Mouse (Mus musculus): ENCODE results near the gene P3h1. TPM values are rescaled to one million over a fixed set of nuclear protein-coding genes. Genes with fewer than 3 reads are reported as not detected.
A peak's percentile ranks its signal among the peaks of the same experiment; 100 is the strongest.

P3h1 gene
- polyA plus RNA-seq, 1 experiment from 2014 or later: 42.0 TPM

DNA sequence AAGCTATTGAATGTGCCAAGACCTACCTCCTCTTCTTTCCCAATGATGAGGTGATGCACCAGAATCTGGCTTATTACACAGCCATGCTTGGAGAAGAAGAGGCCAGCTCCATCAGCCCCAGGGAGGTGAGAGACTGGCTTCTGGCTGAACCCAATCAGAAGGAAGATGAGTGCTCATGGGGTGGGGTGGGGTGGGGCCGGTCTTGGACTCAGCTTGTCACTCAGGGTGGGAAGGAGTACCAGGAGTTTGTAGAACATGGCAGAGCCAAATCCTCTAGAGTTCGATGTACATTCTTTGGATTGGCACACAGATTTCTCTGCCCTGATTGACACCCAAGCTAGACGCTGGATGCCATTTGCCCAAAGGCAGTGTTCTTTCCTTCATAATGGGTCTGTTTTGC, 5.9 kb downstream of the P3h1 start:
- Histone ChIP-seq H3K4me2 (ENCODE audit: low read length) (no peak overlapping the region), H3K36me3 (ENCODE audit: control insufficient read depth, insufficient read depth, low read length) (peaks cover 64% of the 10 kb centered on the region), H3K4me1 (ENCODE audit: control insufficient read depth in 2 of 2, insufficient read depth in 2 of 2, low read length in 2 of 2) (peaks cover 0 to 9% of the 10 kb centered on the region in 2 experiments; a peak in 1 of 4 replicates), H3K27me3 (ENCODE audit: control insufficient read depth, insufficient read depth, low read length) (no peaks in the 10 kb centered on the region), H3K4me3 (ENCODE audit: control insufficient read depth in 1 of 2, insufficient read depth in 1 of 2, low read depth in 1 of 2, low read length in 2 of 2) (no peak overlapping the region), H3K9me3 (ENCODE audit: control insufficient read depth, low read length) (no peaks in the 10 kb centered on the region), H3K27ac (replicated peaks in 1 of 2; ENCODE audit: control insufficient read depth in 1 of 2, insufficient read depth in 1 of 2, low read depth in 2 of 2, low read length in 2 of 2) (no peak overlapping the region), H3K9ac (ENCODE audit: low read length) (no peak overlapping the region)
- no peak for ATAC-seq (ENCODE audit: insufficient number of reproducible peaks, insufficient read depth, low FRiP score, low read depth)
- WGBS: 59% methylated on average over 3 of the region's 3 CpGs

DNA sequence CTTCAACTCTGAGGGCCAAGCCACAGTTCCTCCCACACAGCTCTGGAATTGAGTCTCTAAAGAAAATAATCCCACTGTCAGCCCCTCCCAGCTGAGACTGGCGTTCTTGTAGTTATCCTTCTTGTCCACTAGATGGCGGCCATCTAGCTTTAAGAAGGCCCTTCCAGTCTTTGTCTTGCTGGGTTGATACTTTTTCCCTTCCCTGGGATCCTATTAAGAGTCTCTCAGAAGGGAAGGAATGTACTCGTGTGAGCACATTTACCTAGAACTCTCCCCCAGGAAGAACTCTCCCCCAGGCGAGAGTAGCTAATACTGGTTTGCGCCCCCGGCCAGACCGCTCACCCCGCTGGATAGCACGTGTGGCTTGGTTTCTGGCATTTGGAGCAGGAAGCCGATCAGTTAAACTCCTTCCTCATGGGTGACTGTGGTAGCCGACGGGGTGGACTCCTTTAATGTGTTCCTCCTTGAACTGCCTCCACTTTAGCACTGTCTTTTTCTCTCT, 6.5 kb downstream of the P3h1 start:
- ATAC-seq (ENCODE audit: insufficient number of reproducible peaks, insufficient read depth, low FRiP score, low read depth): no peak
- peaks cover 0 to 5% of the 10 kb centered on the region in 2 experiments; a peak in 1 of 4 replicates for H3K4me1 ChIP-seq (ENCODE audit: control insufficient read depth in 2 of 2, insufficient read depth in 2 of 2, low read length in 2 of 2)
- H3K27me3 ChIP-seq (ENCODE audit: control insufficient read depth, insufficient read depth, low read length): no peaks in the 10 kb centered on the region
- no peak overlapping the region for H3K4me2 ChIP-seq (ENCODE audit: low read length)
- H3K4me3 ChIP-seq (ENCODE audit: control insufficient read depth in 1 of 2, insufficient read depth in 1 of 2, low read depth in 1 of 2, low read length in 2 of 2): no peak overlapping the region
- H3K9ac ChIP-seq (ENCODE audit: low read length): no peak overlapping the region
- no peaks in the 10 kb centered on the region for H3K9me3 ChIP-seq (ENCODE audit: control insufficient read depth, low read length)
- 47% methylated on average over 12 of the region's 12 CpGs for WGBS
- 0 out of 4 replicates have a peak overlapping the region, but pooled peaks of 1 of the 2 experiments have one; percentile 41 for H3K27ac ChIP-seq (replicated peaks in 1 of 2; ENCODE audit: control insufficient read depth in 1 of 2, insufficient read depth in 1 of 2, low read depth in 2 of 2, low read length in 2 of 2)
- H3K36me3 ChIP-seq (ENCODE audit: control insufficient read depth, insufficient read depth, low read length): peaks cover 70% of the 10 kb centered on the region

DNA sequence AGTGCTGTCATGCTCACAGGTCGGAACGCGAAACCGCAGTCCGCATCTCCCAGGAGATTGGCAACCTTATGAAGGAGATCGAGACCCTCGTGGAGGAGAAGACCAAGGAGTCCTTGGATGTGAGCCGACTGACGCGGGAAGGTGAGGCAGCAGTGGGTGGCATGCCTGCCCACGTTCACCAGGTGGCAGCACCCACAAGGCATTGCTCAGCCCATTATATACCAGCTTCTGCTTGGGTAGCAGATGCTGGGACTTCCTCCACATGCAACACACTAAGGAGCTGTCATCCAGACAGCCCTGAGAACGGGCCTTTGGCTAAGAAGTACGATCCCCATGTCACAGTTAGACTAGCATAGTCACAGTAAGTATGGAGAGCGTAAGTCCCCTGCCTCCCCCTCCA, 8.9 kb downstream of the P3h1 start:
- Histone ChIP-seq H3K4me1 (ENCODE audit: control insufficient read depth in 2 of 2, insufficient read depth in 2 of 2, low read length in 2 of 2) (peaks cover 10% of the 10 kb centered on the region in 2 experiments; a peak in 3 of 4 replicates), H3K36me3 (ENCODE audit: control insufficient read depth, insufficient read depth, low read length) (peaks cover 74% of the 10 kb centered on the region), H3K9me3 (ENCODE audit: control insufficient read depth, low read length) (no peaks in the 10 kb centered on the region), H3K27ac (replicated peaks in 1 of 2; ENCODE audit: control insufficient read depth in 1 of 2, insufficient read depth in 1 of 2, low read depth in 2 of 2, low read length in 2 of 2) (no peak overlapping the region), H3K27me3 (ENCODE audit: control insufficient read depth, insufficient read depth, low read length) (no peaks in the 10 kb centered on the region), H3K4me2 (ENCODE audit: low read length) (no peak overlapping the region), H3K4me3 (ENCODE audit: control insufficient read depth in 1 of 2, insufficient read depth in 1 of 2, low read depth in 1 of 2, low read length in 2 of 2) (no peak overlapping the region), H3K9ac (ENCODE audit: low read length) (no peak overlapping the region)
- no peak for ATAC-seq (ENCODE audit: insufficient number of reproducible peaks, insufficient read depth, low FRiP score, low read depth)
- 73% methylated on average over 14 of the region's 14 CpGs for WGBS

DNA sequence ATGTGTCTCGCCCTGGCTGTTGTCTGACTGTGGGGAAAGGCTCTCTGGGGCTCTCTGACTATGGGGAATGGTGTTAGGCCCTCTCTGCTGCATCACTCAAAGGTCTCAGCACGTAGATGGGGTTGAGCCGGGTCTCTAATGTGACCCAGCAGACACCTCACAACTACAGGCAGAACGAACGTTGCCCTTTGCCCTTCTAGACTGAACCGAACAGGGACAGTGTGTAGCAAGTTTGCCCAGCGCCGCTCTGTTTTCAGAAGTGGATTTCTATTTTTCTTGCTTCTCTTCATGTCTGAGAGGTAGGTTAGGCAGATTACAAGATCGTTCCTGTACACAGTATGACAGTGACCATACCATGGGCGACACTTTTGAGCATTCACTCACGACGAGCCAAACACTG, 9.9 kb downstream of the P3h1 start:
- WGBS: 92% methylated on average over 12 of the region's 12 CpGs
- peaks cover 10 to 15% of the 10 kb centered on the region in 2 experiments for H3K4me1 ChIP-seq (ENCODE audit: control insufficient read depth in 2 of 2, insufficient read depth in 2 of 2, low read length in 2 of 2)
- no peak overlapping the region for H3K9ac ChIP-seq (ENCODE audit: low read length)
- H3K27me3 ChIP-seq (ENCODE audit: control insufficient read depth, insufficient read depth, low read length): no peaks in the 10 kb centered on the region
- H3K4me3 ChIP-seq (ENCODE audit: control insufficient read depth in 1 of 2, insufficient read depth in 1 of 2, low read depth in 1 of 2, low read length in 2 of 2): no peak overlapping the region
- H3K9me3 ChIP-seq (ENCODE audit: control insufficient read depth, low read length): no peaks in the 10 kb centered on the region
- no peak overlapping the region for H3K27ac ChIP-seq (replicated peaks in 1 of 2; ENCODE audit: control insufficient read depth in 1 of 2, insufficient read depth in 1 of 2, low read depth in 2 of 2, low read length in 2 of 2)
- peaks cover 72% of the 10 kb centered on the region for H3K36me3 ChIP-seq (ENCODE audit: control insufficient read depth, insufficient read depth, low read length)
- ATAC-seq (ENCODE audit: insufficient number of reproducible peaks, insufficient read depth, low FRiP score, low read depth): no peak
- no peak overlapping the region for H3K4me2 ChIP-seq (ENCODE audit: low read length)

DNA sequence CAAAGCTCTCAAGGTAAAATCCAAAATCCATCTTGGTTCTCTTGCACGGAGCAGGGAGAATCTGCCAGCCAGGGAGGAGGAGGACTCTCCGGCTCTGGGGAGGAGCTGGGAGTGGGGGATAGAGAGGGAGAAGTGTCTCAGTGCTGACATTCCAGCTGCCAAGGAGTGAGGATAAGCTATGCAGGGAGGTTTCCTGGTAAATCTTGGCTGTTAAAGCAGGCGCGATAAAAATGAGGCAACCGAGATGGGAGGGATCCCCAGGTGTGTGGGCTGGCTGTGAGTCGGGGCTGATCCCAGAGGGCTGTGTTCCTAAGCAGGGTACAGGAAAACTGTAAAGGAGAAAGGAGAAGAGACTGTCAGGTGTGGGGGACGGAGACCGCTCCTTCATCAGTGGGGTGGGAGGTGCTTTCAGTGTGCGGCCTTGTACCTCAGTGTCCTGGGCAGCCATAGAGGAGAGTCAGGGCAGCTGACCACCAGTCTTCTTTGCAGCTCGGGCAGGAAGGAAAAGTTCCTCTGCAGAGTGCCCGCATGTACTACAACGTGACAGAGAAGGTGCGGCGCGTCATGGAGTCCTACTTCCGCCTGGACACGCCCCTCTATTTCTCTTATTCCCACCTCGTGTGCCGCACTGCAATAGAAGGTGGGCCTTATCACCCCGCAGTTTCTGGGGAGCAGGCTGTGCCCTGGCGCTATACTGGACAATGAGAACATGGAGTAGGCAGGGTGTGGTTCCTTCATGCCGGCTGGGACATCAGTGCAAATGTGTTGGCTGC, 11.9 kb downstream of the P3h1 start:
- Histone ChIP-seq H3K4me2 (ENCODE audit: low read length) (no peak overlapping the region), H3K9me3 (ENCODE audit: control insufficient read depth, low read length) (no peaks in the 10 kb centered on the region), H3K27ac (replicated peaks in 1 of 2; ENCODE audit: control insufficient read depth in 1 of 2, insufficient read depth in 1 of 2, low read depth in 2 of 2, low read length in 2 of 2) (no peak overlapping the region), H3K9ac (ENCODE audit: low read length) (no peak overlapping the region), H3K27me3 (ENCODE audit: control insufficient read depth, insufficient read depth, low read length) (no peaks in the 10 kb centered on the region), H3K4me1 (ENCODE audit: control insufficient read depth in 2 of 2, insufficient read depth in 2 of 2, low read length in 2 of 2) (peaks cover 12 to 29% of the 10 kb centered on the region in 2 experiments), H3K36me3 (ENCODE audit: control insufficient read depth, insufficient read depth, low read length) (peaks cover 75% of the 10 kb centered on the region), H3K4me3 (ENCODE audit: control insufficient read depth in 1 of 2, insufficient read depth in 1 of 2, low read depth in 1 of 2, low read length in 2 of 2) (no peak overlapping the region)
- no peak for ATAC-seq (ENCODE audit: insufficient number of reproducible peaks, insufficient read depth, low FRiP score, low read depth)
- 72% methylated on average over 22 of the region's 22 CpGs for WGBS

DNA sequence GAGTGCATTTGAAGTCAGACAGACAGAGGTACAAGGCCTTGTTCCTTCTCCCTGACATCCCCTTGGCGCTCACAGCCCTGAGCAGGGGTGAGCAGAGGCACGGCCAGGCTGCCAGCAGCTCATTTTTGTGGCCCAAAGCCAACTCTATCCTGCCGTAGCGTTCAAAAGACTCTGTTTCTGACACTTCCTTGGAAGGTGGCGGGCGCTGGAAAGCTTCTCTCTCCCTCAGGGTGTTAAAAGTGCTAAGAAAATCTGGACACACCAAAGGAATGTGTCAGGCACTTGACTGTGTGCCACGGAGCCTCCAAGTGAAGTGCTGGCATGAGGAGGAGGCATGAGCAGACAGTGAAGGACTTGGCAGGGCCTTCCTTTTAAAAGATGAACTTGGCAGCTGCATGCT, 12.8 kb downstream of the P3h1 start:
- Histone ChIP-seq H3K4me1 (ENCODE audit: control insufficient read depth in 2 of 2, insufficient read depth in 2 of 2, low read length in 2 of 2) (peaks cover 12 to 29% of the 10 kb centered on the region in 2 experiments), H3K27me3 (ENCODE audit: control insufficient read depth, insufficient read depth, low read length) (no peaks in the 10 kb centered on the region), H3K9ac (ENCODE audit: low read length) (peak overlapping the region; percentile 34; the same call in 1 of the 2 replicates), H3K27ac (replicated peaks in 1 of 2; ENCODE audit: control insufficient read depth in 1 of 2, insufficient read depth in 1 of 2, low read depth in 2 of 2, low read length in 2 of 2) (peak overlapping the region in 1 of 2 experiments; percentile 53; a peak in 2 of 4 replicates), H3K4me2 (ENCODE audit: low read length) (no peak overlapping the region), H3K4me3 (ENCODE audit: control insufficient read depth in 1 of 2, insufficient read depth in 1 of 2, low read depth in 1 of 2, low read length in 2 of 2) (no peak overlapping the region), H3K36me3 (ENCODE audit: control insufficient read depth, insufficient read depth, low read length) (peaks cover 68% of the 10 kb centered on the region), H3K9me3 (ENCODE audit: control insufficient read depth, low read length) (no peaks in the 10 kb centered on the region)
- no peak; the same call in 1 of the 2 replicates for ATAC-seq (ENCODE audit: insufficient number of reproducible peaks, insufficient read depth, low FRiP score, low read depth)
- WGBS: 48% methylated on average over 7 of the region's 7 CpGs

DNA sequence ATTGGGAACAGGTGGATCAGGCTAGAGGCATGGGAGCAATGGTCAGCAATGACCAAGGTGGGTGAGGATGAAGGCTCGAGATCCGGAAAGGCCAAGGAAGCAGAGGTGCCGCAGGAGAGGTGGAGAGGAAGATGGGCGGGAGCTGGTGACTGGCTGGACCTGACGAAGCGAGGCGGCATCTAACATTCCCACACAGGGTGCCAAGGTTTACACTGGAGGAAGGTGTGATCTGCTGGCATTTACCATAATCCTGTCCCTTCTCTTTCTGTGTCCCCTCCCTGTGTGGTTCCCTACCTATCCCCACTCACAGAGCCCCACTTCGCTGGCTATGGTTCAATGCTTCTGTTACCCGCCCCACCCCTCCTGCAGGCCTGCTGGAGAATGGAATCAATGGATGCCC, 13.2 kb downstream of the P3h1 start:
- H3K4me3 ChIP-seq (ENCODE audit: control insufficient read depth in 1 of 2, insufficient read depth in 1 of 2, low read depth in 1 of 2, low read length in 2 of 2): no peak overlapping the region
- no peak overlapping the region for H3K9ac ChIP-seq (ENCODE audit: low read length)
- no peaks in the 10 kb centered on the region for H3K9me3 ChIP-seq (ENCODE audit: control insufficient read depth, low read length)
- H3K4me2 ChIP-seq (ENCODE audit: low read length): no peak overlapping the region
- 89% methylated on average over 7 of the region's 9 CpGs for WGBS
- no peak for ATAC-seq (ENCODE audit: insufficient number of reproducible peaks, insufficient read depth, low FRiP score, low read depth)
- peaks cover 64% of the 10 kb centered on the region for H3K36me3 ChIP-seq (ENCODE audit: control insufficient read depth, insufficient read depth, low read length)
- H3K27ac ChIP-seq (replicated peaks in 1 of 2; ENCODE audit: control insufficient read depth in 1 of 2, insufficient read depth in 1 of 2, low read depth in 2 of 2, low read length in 2 of 2): no peak overlapping the region
- H3K4me1 ChIP-seq (ENCODE audit: control insufficient read depth in 2 of 2, insufficient read depth in 2 of 2, low read length in 2 of 2): peaks cover 12 to 29% of the 10 kb centered on the region in 2 experiments
- no peaks in the 10 kb centered on the region for H3K27me3 ChIP-seq (ENCODE audit: control insufficient read depth, insufficient read depth, low read length)

Measured in heart, embryonic 14.5 days (tissue).